Mouse (Mus musculus) liver, embryonic 11.5 days (tissue): ENCODE data around the gene Gorasp1. TPM values are rescaled to one million over a fixed set of nuclear protein-coding genes. Genes with fewer than 3 reads are reported as not detected.

Experiments used
- ATAC-seq: fragments of 200-750 bp; cut with Nextera tagmentation; replicated peaks from 2 replicates; pipeline ENCODE4 v1.8.0; 2017; ENCODE audit warnings: moderate number of reproducible peaks, mild to moderate bottlenecking, moderate TSS enrichment, moderate library complexity; ENCODE audit not compliant: low FRiP score
- DNase-seq: peaks from one replicate; pipeline ENCODE4 v3.0.0-alpha.2; 2017; ENCODE audit warnings: low spot score
- H3K27ac ChIP-seq: fragments of 300-500 bp; sonication (generic); 2 replicates; pipeline ENCODE4 v1.5.1; 2014; ENCODE audit warnings: mild to moderate bottlenecking, low read depth, low read length, control low read depth
- H3K27me3 ChIP-seq: fragments of 300-500 bp; sonication (generic); replicated peaks from 2 replicates; pipeline ENCODE4 v1.6.1; 2014; ENCODE audit warnings: low read length, mixed read lengths; ENCODE audit not compliant: control insufficient read depth, insufficient read depth
- H3K36me3 ChIP-seq: fragments of 300-500 bp; sonication (generic); 2 replicates; pipeline ENCODE4 v1.6.1; 2014; ENCODE audit warnings: mild to moderate bottlenecking, low read length, moderate library complexity, mixed read lengths; ENCODE audit not compliant: control insufficient read depth, insufficient read depth
- H3K4me1 ChIP-seq: fragments of 300-500 bp; sonication (generic); replicated peaks from 2 replicates; pipeline ENCODE4 v1.6.1; 2014; ENCODE audit warnings: low read length, mixed read lengths; ENCODE audit not compliant: control insufficient read depth, insufficient read depth
- H3K4me2 ChIP-seq: fragments of 300-500 bp; sonication (generic); 2 replicates; pipeline ENCODE4 v1.6.1; 2014; ENCODE audit warnings: mild to moderate bottlenecking, control low read depth, moderate library complexity
- H3K4me3 ChIP-seq: fragments of 300-500 bp; sonication (generic); 2 replicates; pipeline ENCODE4 v1.5.1; 2014; ENCODE audit warnings: low read depth, low read length, control low read depth
- H3K9ac ChIP-seq: fragments of 300-500 bp; sonication (generic); 2 replicates; pipeline ENCODE4 v1.6.1; 2014; ENCODE audit warnings: low read depth, low read length, control low read depth
- H3K9me3 ChIP-seq: fragments of 300-500 bp; sonication (generic); 2 replicates; pipeline ENCODE4 v1.6.1; 2016; ENCODE audit warnings: low read length, inconsistent platforms, mixed read lengths; ENCODE audit not compliant: control insufficient read depth
- WGBS: fragments of 180-500 bp; shearing (Covaris S2); extraction: QIAGEN DNeasy Blood & Tissue Kit; methylation state at CpG from one replicate; pipeline ENCODE4 v1.1.7; 2014; 5-methylcytosine and 5-hydroxymethylcytosine counted together
- polyA plus RNA-seq: library from polyadenylated mRNA; unstranded; fragments of >200 nt; fragmentation: Nextera tagmentation; extraction: Ambion mirVana; gene quantifications from 2 replicates; pipeline ENCODE4 v1.2.1, GENCODE M21; 2014

Gorasp1 gene
- polyA plus RNA-seq, 1 experiment from 2014 or later, result 24.7 TPM

- H3K9me3 ChIP-seq, result no peaks in the 10 kb centered on the region
- no peak overlapping the region for H3K27ac ChIP-seq
- 59% methylated on average over 1 of the region's 1 CpGs for WGBS
- no peak for ATAC-seq
- no peak overlapping the region for H3K4me3 ChIP-seq
- H3K27me3 ChIP-seq, result no peaks in the 10 kb centered on the region
- no peak for DNase-seq
- no peaks in the 10 kb centered on the region for H3K4me1 ChIP-seq
- no peak overlapping the region for H3K4me2 ChIP-seq
- no peaks in the 10 kb centered on the region for H3K36me3 ChIP-seq
- H3K9ac ChIP-seq, result no peak overlapping the region
Observed at GRCm38 (mm10) chr9:119943326-119943725, 6.0 kb upstream of the Gorasp1 start.

DNA sequence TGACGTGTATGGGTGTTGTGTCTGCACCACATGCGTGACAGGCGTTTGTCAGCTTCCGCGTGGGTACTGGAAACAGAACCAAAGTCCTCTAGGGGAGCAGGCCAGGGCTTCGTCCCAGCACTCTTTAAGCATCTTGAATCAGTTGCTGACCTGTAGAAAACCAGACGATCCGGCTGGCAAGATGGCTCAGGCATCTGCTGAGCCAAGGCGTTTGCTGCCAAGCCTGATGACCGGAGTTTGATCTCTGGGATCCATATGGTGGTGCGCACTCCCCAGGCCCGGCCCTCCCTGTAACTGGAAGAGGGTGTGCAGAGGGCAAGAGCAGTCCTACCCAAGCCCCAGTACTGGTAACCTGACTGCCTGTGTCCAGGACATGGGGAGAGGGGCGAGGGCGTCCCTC, 4.5 kb upstream of the Gorasp1 start:
- H3K27me3 ChIP-seq, result no peaks in the 10 kb centered on the region
- no peaks in the 10 kb centered on the region for H3K9me3 ChIP-seq
- WGBS, result 86% methylated on average over 14 of the region's 14 CpGs
- H3K36me3 ChIP-seq, result no peaks in the 10 kb centered on the region
- H3K9ac ChIP-seq, result no peak overlapping the region
- DNase-seq (no peak), ATAC-seq (no peak)
- no peak overlapping the region for H3K4me3 ChIP-seq
- H3K27ac ChIP-seq, result no peak overlapping the region
- no peak overlapping the region for H3K4me2 ChIP-seq
- H3K4me1 ChIP-seq, result no peaks in the 10 kb centered on the region

GRCm38 (mm10) chr9:119941407-119941806, 4.0 kb upstream of the Gorasp1 start:
- H3K36me3 ChIP-seq, result no peaks in the 10 kb centered on the region
- 85% methylated on average over 5 of the region's 5 CpGs for WGBS
- ATAC-seq, result no peak

DNA sequence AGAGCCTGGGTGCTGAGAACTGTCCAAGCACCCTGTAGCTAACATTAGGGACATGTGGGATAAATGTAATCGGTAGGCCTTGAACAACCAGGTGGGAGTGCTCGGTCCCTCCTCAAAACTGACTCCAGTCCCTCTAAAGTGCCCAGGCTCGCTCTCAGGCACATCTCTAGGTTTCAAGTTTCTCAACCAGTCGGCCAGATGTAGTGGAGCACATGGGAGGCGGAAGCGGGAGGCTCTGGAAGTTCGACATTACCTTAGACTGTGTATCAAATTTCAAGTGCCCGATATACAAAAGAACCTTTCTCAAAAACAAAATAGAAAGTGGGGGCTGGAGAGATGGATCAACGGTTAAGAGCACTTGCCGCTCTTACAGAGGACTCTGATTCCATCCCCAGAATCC, 2.3 kb upstream of the Gorasp1 start:
- no peak overlapping the region for H3K27ac ChIP-seq
- WGBS, result 81% methylated on average over 10 of the region's 10 CpGs
- H3K9ac ChIP-seq, result no peak overlapping the region
- no peak for DNase-seq
- H3K4me1 ChIP-seq, result 0 out of 2 replicates have a peak, but pooled peaks cover 3% of the 10 kb centered on the region
- no peaks in the 10 kb centered on the region for H3K27me3 ChIP-seq
- no peaks in the 10 kb centered on the region for H3K9me3 ChIP-seq
- no peak overlapping the region for H3K4me2 ChIP-seq
- ATAC-seq, result no peak
- no peaks in the 10 kb centered on the region for H3K36me3 ChIP-seq
- H3K4me3 ChIP-seq, result no peak overlapping the region

More at GRCm38 (mm10) chr9:119941407-119941806, 4.0 kb upstream of the Gorasp1 start:
- no peak for DNase-seq
- no peaks in the 10 kb centered on the region for H3K27me3 ChIP-seq
- H3K4me3 ChIP-seq, result no peak overlapping the region
- no peaks in the 10 kb centered on the region for H3K9me3 ChIP-seq
- H3K4me2 ChIP-seq, result no peak overlapping the region
- H3K9ac ChIP-seq, result no peak overlapping the region
- H3K4me1 ChIP-seq, result no peaks in the 10 kb centered on the region
- no peak overlapping the region for H3K27ac ChIP-seq

DNA sequence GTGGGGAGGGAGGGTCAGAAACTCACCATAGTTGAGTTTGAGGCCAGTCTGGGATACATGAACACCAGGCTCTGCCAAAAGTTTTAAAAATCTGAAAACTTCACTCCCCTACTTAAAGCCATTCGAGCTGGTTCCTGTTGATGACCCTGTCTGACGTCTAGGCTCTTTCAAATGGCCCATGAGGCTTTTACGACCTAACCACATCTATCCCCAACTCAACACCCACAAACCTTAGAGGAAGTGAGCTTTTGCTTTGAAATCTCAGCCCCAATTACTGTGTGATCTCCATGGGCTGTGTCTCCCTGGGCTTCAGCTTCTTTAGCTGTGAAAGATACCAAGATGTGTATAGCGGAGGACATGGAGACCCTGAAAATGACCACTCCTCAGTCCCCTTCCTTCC, 1.1 kb upstream of the Gorasp1 start:
- Histone ChIP-seq H3K27ac (no peak overlapping the region), H3K9me3 (no peaks in the 10 kb centered on the region), H3K4me1 (0 out of 2 replicates have a peak, but pooled peaks cover 3% of the 10 kb centered on the region), H3K4me3 (no peak overlapping the region), H3K27me3 (no peaks in the 10 kb centered on the region), H3K9ac (no peak overlapping the region), H3K4me2 (no peak overlapping the region), H3K36me3 (no peaks in the 10 kb centered on the region)
- WGBS, result 58% methylated on average over 4 of the region's 4 CpGs
- DNase-seq (no peak), ATAC-seq (no peak)

GRCm38 (mm10) chr9:119933675-119934074, 3.7 kb downstream of the Gorasp1 start:
- WGBS, result 92% methylated on average over 6 of the region's 6 CpGs
- Histone ChIP-seq H3K27me3 (no peaks in the 10 kb centered on the region), H3K4me3 (no peak overlapping the region), H3K27ac (no peak overlapping the region; the same call in 1 of the 2 replicates), H3K36me3 (peaks cover 19% of the 10 kb centered on the region), H3K9ac (no peak overlapping the region), H3K9me3 (no peaks in the 10 kb centered on the region), H3K4me2 (no peak overlapping the region), H3K4me1 (peaks cover 3% of the 10 kb centered on the region; the same call in 1 of the 2 replicates)
- DNase-seq, result no peak
- no peak for ATAC-seq

DNA sequence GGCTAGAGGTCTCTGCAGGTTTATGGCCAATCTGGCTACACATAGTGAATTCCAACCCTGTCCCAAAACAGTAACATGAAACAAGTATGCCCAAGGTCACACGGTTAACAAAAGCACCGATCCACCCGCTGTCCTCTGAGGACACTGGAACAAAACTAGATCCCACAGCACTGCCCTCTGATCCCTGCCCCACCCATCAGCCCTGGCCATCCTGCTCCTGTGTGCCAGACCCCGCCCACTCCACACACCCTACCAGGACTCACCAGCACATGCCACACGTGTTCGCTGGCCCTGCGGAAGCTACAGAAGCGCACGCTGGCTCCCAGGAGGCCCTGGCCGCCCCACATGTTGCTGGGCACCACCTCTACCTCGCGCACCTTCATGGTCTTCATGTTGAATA, 5.0 kb downstream of the Gorasp1 start:
- 90% methylated on average over 12 of the region's 12 CpGs for WGBS
- Histone ChIP-seq H3K4me3 (no peak overlapping the region), H3K4me2 (no peak overlapping the region), H3K9me3 (no peaks in the 10 kb centered on the region), H3K27ac (no peak overlapping the region), H3K36me3 (peaks cover 29% of the 10 kb centered on the region), H3K27me3 (no peaks in the 10 kb centered on the region), H3K9ac (no peak overlapping the region), H3K4me1 (peaks cover 3% of the 10 kb centered on the region; the same call in 1 of the 2 replicates)
- DNase-seq (no peak), ATAC-seq (no peak)

DNA sequence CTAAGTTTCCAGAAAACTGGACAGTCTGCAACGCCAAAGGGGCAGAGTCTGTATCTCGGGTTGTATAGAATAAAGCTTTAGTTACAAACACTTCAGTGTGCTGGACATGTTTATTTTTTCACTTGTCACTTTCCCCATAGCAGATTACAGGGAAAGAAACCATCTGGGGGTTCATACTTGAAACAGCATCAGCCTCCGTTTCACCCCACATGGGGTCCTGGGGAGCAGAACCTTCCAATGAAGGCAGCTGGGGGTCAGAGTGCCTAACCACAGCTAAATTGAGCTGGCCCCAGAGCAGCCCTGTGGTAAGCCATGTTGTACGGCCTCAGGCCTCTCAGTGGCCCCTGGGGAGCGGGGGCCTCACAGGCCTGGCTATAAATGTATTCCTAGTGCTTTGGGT, 10.9 kb downstream of the Gorasp1 start:
- H3K27me3 ChIP-seq, result no peaks in the 10 kb centered on the region
- WGBS, result 81% methylated on average over 5 of the region's 5 CpGs
- H3K9me3 ChIP-seq, result no peaks in the 10 kb centered on the region
- no peak overlapping the region for H3K27ac ChIP-seq
- no peak for DNase-seq
- no peak for ATAC-seq
- no peak overlapping the region for H3K4me2 ChIP-seq
- H3K4me3 ChIP-seq, result no peak overlapping the region
- peaks cover 52% of the 10 kb centered on the region for H3K36me3 ChIP-seq
- 0 out of 2 replicates have a peak, but pooled peaks cover 2% of the 10 kb centered on the region for H3K4me1 ChIP-seq
- no peak overlapping the region for H3K9ac ChIP-seq

- H3K9ac ChIP-seq, result no peak overlapping the region
- no peak overlapping the region for H3K27ac ChIP-seq
- DNase-seq (no peak), ATAC-seq (no peak)
- H3K27me3 ChIP-seq, result no peaks in the 10 kb centered on the region
- WGBS, result 77% methylated on average over 8 of the region's 8 CpGs
- H3K4me3 ChIP-seq, result no peak overlapping the region
- H3K9me3 ChIP-seq, result no peaks in the 10 kb centered on the region
- H3K36me3 ChIP-seq, result peaks cover 52% of the 10 kb centered on the region
- 0 out of 2 replicates have a peak, but pooled peaks cover 2% of the 10 kb centered on the region for H3K4me1 ChIP-seq
- H3K4me2 ChIP-seq, result no peak overlapping the region
Observed at GRCm38 (mm10) chr9:119925729-119926128, 11.6 kb downstream of the Gorasp1 start.
